Mouse (Mus musculus) neural tube, embryonic 14.5 days (tissue): ENCODE data around the gene Nup43. TPM values are rescaled to one million over a fixed set of nuclear protein-coding genes. Genes with fewer than 3 reads are reported as not detected.

Source experiments
- ATAC-seq: fragments of 200-750 bp; cut with Nextera tagmentation; 2 replicates; pipeline ENCODE4 v1.8.0; 2017; ENCODE audit warnings: low read depth, mild to moderate bottlenecking, moderate TSS enrichment, moderate library complexity
- H3K27ac ChIP-seq: fragments of 300-500 bp; sonication (generic); 2 replicates; pipeline ENCODE4 v1.5.1; 2014; ENCODE audit warnings: low read depth, mild to moderate bottlenecking, control low read depth, low read length, moderate library complexity, mixed read lengths
- H3K27me3 ChIP-seq: fragments of 300-500 bp; sonication (generic); 2 replicates; pipeline ENCODE4 v1.6.1; 2014; ENCODE audit warnings: low read length; ENCODE audit not compliant: control insufficient read depth, insufficient read depth
- H3K36me3 ChIP-seq: fragments of 300-500 bp; sonication (generic); 2 replicates; pipeline ENCODE4 v1.6.1; 2014; ENCODE audit warnings: low read length, mixed read lengths; ENCODE audit not compliant: control insufficient read depth, insufficient read depth
- H3K4me1 ChIP-seq: fragments of 300-500 bp; sonication (generic); 2 replicates; pipeline ENCODE4 v1.6.1; 2014; ENCODE audit warnings: low read length; ENCODE audit not compliant: control insufficient read depth, insufficient read depth
- H3K4me2 ChIP-seq: fragments of 300-500 bp; sonication (generic); 2 replicates; pipeline ENCODE4 v1.6.1; 2014; ENCODE audit warnings: mild to moderate bottlenecking, low read depth, low read length, control low read depth
- H3K4me3 ChIP-seq: fragments of 300-500 bp; sonication (generic); 2 replicates; pipeline ENCODE4 v1.5.1; 2014; ENCODE audit warnings: low read depth, low read length, control low read depth, mixed read lengths
- H3K9ac ChIP-seq: fragments of 300-500 bp; sonication (generic); replicated peaks from 2 replicates; pipeline ENCODE4 v1.6.1; 2014; ENCODE audit warnings: low read depth, mild to moderate bottlenecking, control low read depth, low read length, mixed read lengths
- H3K9me3 ChIP-seq: fragments of 300-500 bp; sonication (generic); 2 replicates; pipeline ENCODE4 v1.6.1; 2016; ENCODE audit warnings: low read length; ENCODE audit not compliant: control insufficient read depth
- WGBS: fragments of 180-500 bp; shearing (Covaris S2); extraction: QIAGEN DNeasy Blood & Tissue Kit; methylation state at CpG from one replicate; pipeline ENCODE4 v1.1.7; 2014; 5-methylcytosine and 5-hydroxymethylcytosine counted together
- polyA plus RNA-seq: library from polyadenylated mRNA; unstranded; fragments of >200 nt; fragmentation: Nextera tagmentation; extraction: Ambion mirVana; gene quantifications from 2 replicates; pipeline ENCODE4 v1.2.1, GENCODE M21; 2014

Gene Nup43
- polyA plus RNA-seq, 1 experiment from 2014 or later = 26.7 TPM

GRCm38 (mm10) chr10:7680731-7681301 is 13.5 kb downstream of the Nup43 start, which contains the start of the genes Pcmt1 and Lats1:
Pcmt1 (minus strand) TSS chr10:7681136.
Lats1 (plus strand) TSS chr10:7681214.
- under 1% methylated on average over 59 of the region's 65 CpGs for WGBS
- peak within 1 kb of the TSS; percentile 91 for H3K4me2 ChIP-seq
- peaks cover 11% of the 10 kb centered on the region for H3K36me3 ChIP-seq
- ATAC-seq = peak; percentile 92
- H3K27me3 ChIP-seq = no peaks in the 10 kb centered on the region; the same call in 1 of the 2 replicates
- peaks cover 28% of the 10 kb centered on the region for H3K4me1 ChIP-seq
- H3K4me3 ChIP-seq = peak within 1 kb of the TSS; percentile 96
- no peaks in the 10 kb centered on the region for H3K9me3 ChIP-seq
- H3K9ac ChIP-seq = peak within 1 kb of the TSS; percentile 99
- H3K27ac ChIP-seq = peak within 1 kb of the TSS; percentile 95

- Histone ChIP-seq H3K9ac (peak overlapping the region; percentile 99), H3K4me1 (peaks cover 28% of the 10 kb centered on the region)
- under 1% methylated on average over 64 of the region's 64 CpGs for WGBS
Observed at GRCm38 (mm10) chr10:7681343-7682025, 14.2 kb downstream of the Nup43 start.

GRCm38 (mm10) chr10:7682249-7682648 is 14.9 kb downstream of the Nup43 start:
- peak overlapping the region; percentile 96 for H3K4me3 ChIP-seq
- H3K9me3 ChIP-seq = no peaks in the 10 kb centered on the region
- H3K27me3 ChIP-seq = no peaks in the 10 kb centered on the region; the same call in 1 of the 2 replicates
- peaks cover 28% of the 10 kb centered on the region for H3K4me1 ChIP-seq
- no peak for ATAC-seq
- 65% methylated on average over 3 of the region's 3 CpGs for WGBS
- no peak overlapping the region for H3K27ac ChIP-seq
- peak overlapping the region; percentile 99 for H3K9ac ChIP-seq
- peaks cover 3% of the 10 kb centered on the region; the same call in 1 of the 2 replicates for H3K36me3 ChIP-seq
- H3K4me2 ChIP-seq = peak overlapping the region; percentile 91

More at GRCm38 (mm10) chr10:7681343-7682025, 14.2 kb downstream of the Nup43 start:
- Histone ChIP-seq H3K36me3 (peaks cover 7% of the 10 kb centered on the region), H3K9me3 (no peaks in the 10 kb centered on the region), H3K27me3 (no peaks in the 10 kb centered on the region; the same call in 1 of the 2 replicates), H3K4me2 (peak overlapping the region; percentile 91), H3K4me3 (peak overlapping the region; percentile 96), H3K27ac (peak overlapping the region; percentile 95)
- ATAC-seq = peak; percentile 81

GRCm38 (mm10) chr10:7686902-7687301 is 19.6 kb downstream of the Nup43 start:
- Histone ChIP-seq H3K36me3 (peaks cover 2% of the 10 kb centered on the region), H3K27ac (no peak overlapping the region), H3K27me3 (no peaks in the 10 kb centered on the region), H3K4me3 (no peak overlapping the region), H3K4me2 (no peak overlapping the region), H3K9ac (no peak overlapping the region), H3K4me1 (peaks cover 12% of the 10 kb centered on the region), H3K9me3 (no peaks in the 10 kb centered on the region)
- no peak for ATAC-seq
- WGBS = 93% methylated on average over 6 of the region's 6 CpGs

GRCm38 (mm10) chr10:7695286-7695685 is 28.0 kb downstream of the Nup43 start:
- no peak overlapping the region for H3K4me3 ChIP-seq
- no peaks in the 10 kb centered on the region for H3K27me3 ChIP-seq
- ATAC-seq = no peak
- H3K9me3 ChIP-seq = no peaks in the 10 kb centered on the region
- peaks cover 51% of the 10 kb centered on the region for H3K36me3 ChIP-seq
- no peaks in the 10 kb centered on the region for H3K4me1 ChIP-seq
- no peak overlapping the region for H3K4me2 ChIP-seq
- no peak overlapping the region for H3K27ac ChIP-seq
- no peak overlapping the region for H3K9ac ChIP-seq

GRCm38 (mm10) chr10:7700120-7700519 is 32.8 kb downstream of the Nup43 start:
- Histone ChIP-seq H3K4me3 (no peak overlapping the region), H3K36me3 (peaks cover 59% of the 10 kb centered on the region), H3K27ac (no peak overlapping the region), H3K27me3 (no peaks in the 10 kb centered on the region), H3K4me1 (no peaks in the 10 kb centered on the region), H3K9me3 (no peaks in the 10 kb centered on the region), H3K4me2 (no peak overlapping the region), H3K9ac (no peak overlapping the region)
- ATAC-seq = no peak
- 91% methylated on average over 3 of the region's 3 CpGs for WGBS

- Histone ChIP-seq H3K9me3 (no peaks in the 10 kb centered on the region), H3K4me1 (no peaks in the 10 kb centered on the region), H3K27me3 (no peaks in the 10 kb centered on the region), H3K36me3 (peaks cover 53% of the 10 kb centered on the region), H3K4me3 (no peak overlapping the region), H3K4me2 (no peak overlapping the region), H3K9ac (no peak overlapping the region), H3K27ac (no peak overlapping the region)
- ATAC-seq = no peak
- 98% methylated on average over 6 of the region's 6 CpGs for WGBS
Observed at GRCm38 (mm10) chr10:7702586-7702985, 35.3 kb downstream of the Nup43 start.

- 93% methylated on average over 5 of the region's 5 CpGs for WGBS
- Histone ChIP-seq H3K4me3 (no peak overlapping the region), H3K4me1 (no peaks in the 10 kb centered on the region), H3K9me3 (no peaks in the 10 kb centered on the region), H3K36me3 (peaks cover 30% of the 10 kb centered on the region), H3K27me3 (no peaks in the 10 kb centered on the region), H3K9ac (no peak overlapping the region), H3K4me2 (no peak overlapping the region), H3K27ac (no peak overlapping the region)
- no peak for ATAC-seq
Observed at GRCm38 (mm10) chr10:7710121-7710520, 42.8 kb downstream of the Nup43 start.

- H3K36me3 ChIP-seq = peaks cover 35% of the 10 kb centered on the region
- ATAC-seq = no peak
- H3K4me3 ChIP-seq = no peak overlapping the region
- H3K9me3 ChIP-seq = no peaks in the 10 kb centered on the region
- no peak overlapping the region for H3K4me2 ChIP-seq
- H3K27ac ChIP-seq = no peak overlapping the region
- no peaks in the 10 kb centered on the region for H3K27me3 ChIP-seq
- H3K9ac ChIP-seq = no peak overlapping the region
- no peaks in the 10 kb centered on the region for H3K4me1 ChIP-seq
- WGBS = 95% methylated on average over 13 of the region's 13 CpGs
Observed at GRCm38 (mm10) chr10:7712506-7712905, 45.2 kb downstream of the Nup43 start.
